Mouse (Mus musculus): ENCODE results near the gene Arhgap10. TPM values are rescaled to one million over a fixed set of nuclear protein-coding genes. Genes with fewer than 3 reads are reported as not detected.
A peak's percentile ranks its signal among the peaks of the same experiment; 100 is the strongest.

The Arhgap10 gene
- total and polyA plus RNA-seq, 3 experiments = 16.9 to 32.5 (median 29.1) TPM

DNA sequence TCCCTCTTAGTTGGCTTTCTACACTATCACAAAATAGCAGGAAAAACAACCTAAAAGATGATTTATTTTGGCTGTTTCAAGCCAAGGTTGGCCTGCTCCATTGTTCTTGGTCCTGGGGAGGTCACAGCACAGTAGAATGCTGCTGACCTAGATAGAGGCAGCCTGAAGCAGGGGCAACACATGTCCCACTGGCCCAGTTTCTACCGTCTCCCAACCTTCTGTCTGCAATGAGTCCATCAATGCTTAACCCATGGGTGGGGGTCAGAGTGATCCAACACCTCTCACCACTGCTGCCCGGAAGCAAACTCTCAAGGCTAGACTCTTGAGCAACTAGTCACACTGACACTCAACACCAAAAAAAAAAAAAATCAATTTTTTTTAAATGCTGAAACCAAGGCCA lies 31.0 kb downstream of the Arhgap10 start:
- DNase-seq = peak; percentile 79

DNA sequence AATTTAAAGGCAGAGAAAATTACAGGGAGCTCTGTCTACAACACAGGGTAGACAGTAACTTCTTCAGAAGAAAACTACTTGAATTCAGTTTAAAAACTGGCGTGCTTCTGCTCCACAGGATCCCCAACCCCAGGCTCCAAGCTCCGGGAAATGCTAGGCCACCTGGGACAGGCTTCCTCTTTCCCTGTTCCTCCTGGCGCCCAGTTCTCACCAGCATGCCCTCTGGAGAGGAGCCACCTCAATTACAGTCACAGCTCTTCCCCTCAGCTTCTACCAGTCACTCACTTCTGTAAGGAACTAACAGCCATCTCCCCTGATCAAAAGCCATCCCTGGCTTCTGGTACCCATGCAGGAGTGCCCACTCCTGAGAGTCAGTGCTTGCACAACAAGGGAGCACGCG lies 32.9 kb downstream of the Arhgap10 start:
- DNase-seq = no peak

DNA sequence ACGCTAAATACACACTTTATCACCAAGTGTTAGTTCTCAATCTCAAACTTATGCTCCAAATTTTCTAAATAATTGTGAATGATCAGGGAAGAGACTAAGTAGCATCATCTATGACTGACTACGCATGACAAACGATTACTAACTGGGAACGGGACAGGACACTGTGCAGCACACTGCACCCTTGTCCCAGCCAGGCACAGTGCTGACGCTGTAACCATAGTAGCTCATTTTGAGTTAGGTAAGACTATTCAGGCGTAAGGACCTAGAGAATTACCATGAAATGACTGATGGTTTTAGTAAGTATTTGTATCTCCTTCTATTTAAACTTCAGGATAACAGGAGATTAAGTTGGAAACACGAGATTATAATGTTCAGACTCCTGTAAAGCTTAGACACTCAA lies 33.5 kb downstream of the Arhgap10 start:
- DNase-seq = no peak

DNA sequence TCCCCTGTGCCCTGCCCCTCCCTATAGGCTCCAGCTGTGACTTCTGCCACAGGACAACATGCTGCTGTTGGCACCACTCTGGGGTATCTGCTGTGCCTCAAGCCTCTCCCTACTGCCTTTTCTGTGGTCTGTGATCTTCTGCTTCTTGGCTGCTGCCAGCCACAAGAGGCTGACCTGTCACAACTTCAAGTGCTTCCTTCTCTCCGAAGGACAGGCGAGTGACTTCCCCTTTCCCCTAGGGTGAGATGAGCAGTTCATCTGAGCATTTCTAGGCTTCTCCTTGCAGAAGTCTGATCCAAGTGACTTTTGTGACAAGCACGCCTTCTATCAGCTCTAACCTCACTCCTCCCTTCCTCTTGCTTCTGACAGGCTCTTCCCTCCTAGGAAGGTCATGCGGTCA lies 34.1 kb downstream of the Arhgap10 start:
- no peak for DNase-seq

DNA sequence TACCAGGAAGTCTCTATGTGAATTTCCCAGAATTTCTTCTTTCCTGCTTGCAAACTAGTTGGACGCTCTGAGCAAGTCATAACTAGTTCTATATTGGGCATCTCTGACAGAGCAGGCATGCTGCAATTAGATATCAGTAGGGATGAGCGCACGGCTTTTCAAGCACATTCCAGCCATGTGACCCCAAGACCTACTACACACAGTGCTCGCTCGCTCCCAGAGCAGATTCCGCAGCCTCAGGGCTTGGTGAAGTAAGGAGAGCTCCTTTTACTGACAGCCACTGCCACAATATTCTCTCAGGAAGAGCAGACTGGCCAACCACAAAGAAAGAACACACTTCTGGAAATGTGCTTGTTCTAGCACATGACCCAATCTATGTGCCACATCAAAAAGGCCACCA lies 36.0 kb downstream of the Arhgap10 start:
- no peak for DNase-seq

DNA sequence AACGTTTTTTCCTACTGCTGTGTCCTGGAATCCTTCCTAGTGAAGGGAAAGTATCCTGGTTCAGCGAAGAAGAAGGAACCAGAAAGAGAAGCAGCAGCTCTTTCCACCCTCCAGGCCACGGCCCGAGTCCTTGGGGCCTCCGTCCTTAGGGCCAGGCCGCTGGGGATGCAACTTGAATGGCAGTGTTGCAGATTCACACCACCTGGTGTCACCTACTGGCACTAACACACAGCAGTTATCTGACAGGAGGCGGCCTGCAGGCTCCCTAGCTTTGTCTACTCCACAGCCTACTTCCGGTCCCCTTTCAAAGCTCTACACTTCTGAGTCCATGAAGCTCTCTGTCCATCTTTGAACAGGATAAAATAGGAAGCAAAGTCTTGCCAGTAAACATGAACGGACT lies 37.8 kb downstream of the Arhgap10 start:
- DNase-seq = no peak

DNA sequence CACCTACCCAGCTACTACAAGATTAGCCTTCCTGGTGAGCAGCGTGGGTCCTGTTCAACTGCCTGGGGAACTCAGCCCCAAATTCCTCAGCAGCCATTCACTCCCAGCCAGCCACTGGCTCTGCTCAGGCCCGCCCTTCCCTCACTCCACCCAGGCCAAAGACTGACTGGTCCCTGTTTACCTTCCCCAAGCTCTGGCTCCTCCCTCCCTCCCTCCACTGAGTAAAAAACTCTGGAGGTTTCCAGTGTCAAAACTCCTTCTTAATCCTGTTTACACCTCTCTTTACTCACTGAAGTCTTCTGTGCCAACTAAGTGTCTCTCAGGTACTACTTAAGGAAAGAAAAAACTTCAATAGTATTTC lies 38.9 kb downstream of the Arhgap10 start:
- peak; percentile 44 for DNase-seq

DNA sequence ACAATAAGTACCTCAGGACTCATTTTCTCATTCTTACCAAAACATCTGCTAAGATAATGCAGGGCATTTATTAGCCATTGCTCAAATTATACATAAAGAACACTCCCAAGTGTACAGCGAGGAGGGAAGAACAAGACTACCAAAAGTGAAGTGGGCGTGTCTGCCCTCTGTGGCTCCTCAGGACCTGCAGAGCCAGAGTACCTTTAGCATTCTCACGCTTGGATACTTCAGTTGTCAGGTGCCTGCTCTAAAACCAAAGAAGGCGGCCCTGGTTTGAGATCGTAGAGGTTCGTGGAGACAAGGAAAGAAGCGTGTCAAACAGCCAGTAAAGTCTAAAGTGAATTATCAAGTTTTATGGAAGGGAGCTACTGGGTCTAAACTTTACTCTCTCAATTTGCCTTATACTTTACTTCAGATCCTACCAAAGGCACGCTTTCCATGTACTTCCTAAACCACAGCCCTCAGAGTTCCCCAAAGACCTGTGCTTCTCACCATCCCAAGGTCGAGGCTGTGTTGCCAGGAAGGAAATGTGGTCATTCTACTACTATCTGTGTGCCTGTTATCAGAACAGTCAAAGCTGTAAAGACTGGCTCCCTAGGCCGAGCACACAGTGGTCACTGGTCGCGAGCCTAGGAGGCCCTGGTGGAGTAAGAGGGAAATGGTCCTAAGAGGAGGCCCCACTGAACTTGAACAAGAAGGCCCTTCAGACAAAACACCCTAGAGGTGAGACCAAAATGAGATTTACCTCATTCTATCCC lies 39.4 kb downstream of the Arhgap10 start:
- DNase-seq = peak; percentile 30

DNA sequence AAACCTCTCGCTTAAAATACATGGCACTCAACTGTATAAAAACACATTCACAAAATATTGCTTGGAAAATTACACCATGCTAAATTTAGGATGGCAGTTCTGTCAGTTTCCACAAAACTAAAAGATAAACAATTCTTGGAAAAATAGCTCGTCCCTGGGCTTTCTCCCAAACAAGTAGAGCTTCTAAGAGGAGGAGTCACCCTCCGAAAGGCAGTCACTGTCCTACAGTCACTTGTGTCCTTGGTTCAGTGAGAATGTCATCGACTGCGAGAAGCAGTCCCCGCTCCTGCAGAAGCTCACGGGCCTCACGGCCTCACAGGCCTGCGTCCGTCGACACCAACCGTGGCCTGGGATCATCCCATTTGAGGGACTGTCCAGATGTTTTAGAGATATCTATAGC lies 40.1 kb downstream of the Arhgap10 start:
- DNase-seq = peak; percentile 73

DNA sequence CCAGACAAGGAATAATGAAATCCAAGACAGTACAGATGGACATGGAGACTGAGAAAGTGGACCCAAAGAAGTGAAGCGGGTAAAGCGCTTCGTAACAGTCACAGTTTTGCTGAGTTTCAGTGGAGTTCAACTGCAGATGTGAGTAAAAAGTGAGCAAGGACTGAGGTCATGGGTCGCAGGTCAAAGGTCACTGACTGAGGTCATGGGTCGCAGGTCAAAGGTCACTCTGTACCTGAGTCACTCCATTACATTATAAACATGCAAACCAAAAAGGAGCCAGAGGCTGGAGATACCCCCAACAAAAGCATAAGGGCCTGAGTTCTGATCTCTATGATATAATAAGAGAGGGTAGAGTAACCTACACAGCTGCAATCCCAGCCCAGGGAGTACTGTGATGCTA lies 43.1 kb downstream of the Arhgap10 start:
- no peak for DNase-seq

DNA sequence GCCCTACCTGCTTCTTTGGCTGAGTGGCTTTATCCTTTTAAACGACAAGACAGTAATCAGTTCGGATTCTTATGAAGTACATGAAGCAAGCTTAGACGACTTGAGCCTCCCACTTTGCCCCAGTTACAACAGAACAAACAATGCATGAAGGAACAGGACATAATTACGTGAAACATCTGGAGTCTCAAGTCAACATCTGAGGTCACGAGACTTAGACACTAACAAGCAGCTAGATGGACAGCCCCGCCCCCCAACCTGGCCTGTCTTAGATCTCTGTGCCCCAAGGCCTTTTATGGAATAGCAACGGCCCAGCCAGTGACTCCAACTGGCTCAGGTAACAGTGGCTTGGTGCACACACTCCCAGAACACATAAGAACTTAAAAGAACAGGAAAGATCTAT lies 44.0 kb downstream of the Arhgap10 start:
- no peak for DNase-seq

DNA sequence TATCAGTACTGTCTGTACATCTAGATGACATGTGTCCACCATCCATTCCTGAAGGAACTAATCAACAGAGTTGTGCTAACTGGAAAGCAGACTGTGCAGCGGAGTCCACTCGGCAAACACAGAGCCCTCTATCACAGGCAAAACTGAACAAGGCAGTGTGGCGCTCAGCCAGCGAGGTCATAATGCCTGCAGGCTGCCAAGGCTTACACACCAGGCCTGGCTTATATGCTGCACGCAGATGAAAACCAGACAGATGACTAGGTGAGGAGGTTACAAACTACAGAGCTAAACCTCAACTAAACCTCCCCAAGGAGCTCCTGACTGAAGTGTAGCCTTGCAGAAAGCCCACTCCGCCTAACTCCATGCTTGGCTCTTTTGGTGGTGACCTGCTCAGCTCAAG lies 44.4 kb downstream of the Arhgap10 start:
- DNase-seq = peak; percentile 83

DNA sequence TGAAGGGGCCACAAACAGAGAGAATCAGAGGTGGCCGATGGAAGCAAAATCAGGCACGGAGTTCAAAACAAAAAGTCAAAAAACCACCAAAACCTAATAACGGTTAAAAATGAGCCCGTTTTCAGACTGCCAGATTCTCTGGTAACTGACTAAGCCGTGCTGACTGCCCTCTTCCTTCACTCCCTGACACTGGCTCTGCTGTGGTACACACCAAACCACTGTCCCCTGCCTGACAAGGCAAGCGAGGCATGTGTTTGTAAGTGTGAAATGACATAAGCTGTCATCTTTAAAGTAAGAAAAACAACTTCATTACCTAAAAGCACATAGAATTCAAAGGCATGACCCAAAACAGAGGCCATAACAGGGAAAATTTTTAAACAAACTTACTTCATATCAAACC lies 56.4 kb downstream of the Arhgap10 start:
- DNase-seq = no peak

DNA sequence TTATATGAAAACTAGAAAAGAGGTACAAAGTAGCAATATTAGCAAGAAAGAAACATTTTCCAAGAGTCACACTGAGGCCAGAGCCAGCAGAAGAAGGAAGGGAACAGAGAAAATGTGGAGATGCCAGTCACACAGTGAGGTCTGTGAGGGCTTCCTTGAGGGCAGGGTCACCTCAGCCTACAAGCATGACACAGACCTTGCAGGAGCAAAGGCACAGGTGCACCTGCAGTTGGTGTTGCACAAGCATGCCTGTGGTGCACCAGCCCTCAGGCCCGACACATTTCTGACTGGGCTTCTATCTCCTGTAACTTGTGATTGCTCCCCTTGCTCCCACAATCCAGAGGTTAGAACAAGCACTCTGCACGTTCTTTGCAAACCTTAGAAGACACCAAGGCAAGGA lies 57.4 kb downstream of the Arhgap10 start:
- DNase-seq = no peak

DNA sequence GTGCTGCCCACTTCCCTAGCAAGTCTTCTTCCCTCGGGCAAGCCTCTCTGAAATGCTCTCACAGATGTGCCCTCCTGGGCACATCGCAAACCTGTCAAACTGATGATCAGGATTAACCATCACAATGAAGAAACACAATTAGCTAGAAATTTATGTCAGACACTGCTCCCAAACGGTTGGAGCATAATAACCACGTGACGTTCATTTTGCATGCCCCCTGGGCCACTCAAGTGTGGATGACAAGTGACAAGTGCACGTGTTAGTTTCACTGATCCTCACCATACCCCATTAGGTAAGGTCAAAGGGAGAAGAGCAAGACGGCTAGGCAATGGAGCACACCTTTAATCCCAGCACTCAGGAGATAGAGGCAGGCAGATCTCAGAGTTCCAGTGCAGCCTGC lies 58.1 kb downstream of the Arhgap10 start:
- DNase-seq = no peak

DNA sequence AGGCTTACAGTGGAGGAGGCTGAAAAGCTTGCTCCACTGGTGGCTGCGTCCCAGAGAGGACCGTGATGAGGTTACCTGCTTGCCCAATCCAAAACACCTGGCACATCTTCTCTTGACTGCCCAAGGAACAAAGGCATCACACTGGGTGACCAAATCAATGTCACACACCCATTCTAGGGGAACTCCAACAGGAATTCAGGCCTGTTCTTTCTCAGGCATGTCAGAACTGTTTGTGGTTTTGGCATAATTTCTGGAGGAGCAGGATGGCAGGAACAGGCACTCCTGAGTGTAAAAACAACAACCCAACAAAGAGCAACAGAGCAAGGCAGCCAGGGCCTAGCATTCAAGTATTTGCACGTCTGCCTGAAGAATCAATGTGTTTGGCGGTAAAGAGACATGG lies 59.2 kb downstream of the Arhgap10 start:
- no peak for DNase-seq

DNA sequence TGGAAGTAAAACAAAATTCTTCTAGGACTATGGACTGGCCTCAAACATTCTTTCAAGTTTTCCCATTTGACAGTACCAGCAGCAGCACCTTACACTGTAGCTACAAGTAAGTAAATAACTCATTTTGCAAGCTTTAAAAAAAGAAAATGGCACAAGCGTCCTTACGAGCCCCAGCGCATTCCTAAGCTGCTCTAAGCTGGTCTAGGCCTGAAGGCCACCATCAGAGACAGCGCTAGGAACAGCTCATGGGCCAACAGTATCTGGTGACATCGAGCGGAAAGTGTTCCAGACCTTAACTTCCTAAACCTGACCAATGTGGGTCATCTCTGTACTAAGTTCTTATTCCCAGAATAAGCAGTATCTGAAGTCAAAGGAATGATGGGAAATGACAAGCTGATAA lies 61.5 kb downstream of the Arhgap10 start:
- DNase-seq = no peak

DNA sequence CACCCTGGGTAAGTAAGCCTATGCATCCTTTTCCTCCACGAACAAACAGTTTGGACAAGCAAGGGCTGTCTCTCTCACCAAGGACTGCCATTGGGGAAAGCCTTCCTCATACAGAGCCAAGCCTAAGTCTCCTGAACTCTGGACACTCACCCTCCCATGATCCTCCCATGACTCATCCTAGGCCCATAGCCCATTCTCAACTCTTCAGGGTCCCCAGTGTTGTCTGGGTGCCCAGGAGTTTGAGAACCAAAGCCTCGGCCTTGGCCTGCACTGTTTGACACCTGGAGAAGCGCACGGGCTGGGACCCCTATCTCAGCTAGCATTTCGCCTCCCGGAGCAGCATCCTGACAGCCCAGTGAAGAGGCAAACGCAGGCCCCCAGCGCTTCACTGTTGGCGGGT lies 63.9 kb downstream of the Arhgap10 start:
- DNase-seq = peak; percentile 45

DNA sequence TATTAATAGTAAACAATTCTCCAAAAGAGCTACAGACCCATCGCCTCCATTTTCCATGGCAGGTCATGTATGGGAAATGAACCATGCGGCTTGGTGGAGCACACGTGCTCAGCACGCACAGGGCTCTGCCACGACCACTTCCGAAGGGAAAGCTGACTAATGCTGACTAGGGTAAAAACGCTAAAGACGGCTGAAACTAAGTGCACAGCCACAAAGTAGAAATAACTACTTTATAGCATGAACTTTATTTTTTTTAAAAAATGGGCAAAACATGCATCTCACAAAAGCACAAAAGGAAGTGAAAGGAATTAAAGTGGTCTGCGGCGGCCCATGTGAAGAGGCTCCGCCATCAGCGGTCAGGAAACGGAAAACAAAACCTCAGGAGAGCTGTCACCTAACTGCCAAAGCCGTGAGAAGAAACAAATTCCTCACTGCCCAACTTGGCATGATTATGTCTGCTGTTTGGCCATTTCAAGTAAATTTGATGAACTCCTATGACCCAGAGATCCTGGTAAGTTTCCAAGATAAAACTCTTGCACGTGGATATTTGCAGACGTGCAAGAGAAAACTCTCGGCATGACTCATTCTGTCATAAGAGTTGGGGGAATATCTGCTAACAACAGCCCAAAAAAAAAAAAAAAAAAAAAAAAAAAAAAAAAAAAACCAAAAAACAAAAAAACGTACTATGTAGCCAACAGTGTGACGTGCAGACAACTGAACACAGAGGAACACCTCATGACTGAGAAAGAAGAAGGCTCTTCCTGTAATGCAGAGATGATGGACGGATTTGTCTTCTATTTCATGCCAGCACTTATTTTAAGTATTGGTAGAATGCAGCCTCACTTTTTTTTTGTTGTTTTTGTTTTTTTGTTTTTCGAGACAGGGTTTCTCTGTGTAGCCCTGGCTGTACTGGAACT lies 66.0 kb downstream of the Arhgap10 start:
- DNase-seq = peak; percentile 21

DNA sequence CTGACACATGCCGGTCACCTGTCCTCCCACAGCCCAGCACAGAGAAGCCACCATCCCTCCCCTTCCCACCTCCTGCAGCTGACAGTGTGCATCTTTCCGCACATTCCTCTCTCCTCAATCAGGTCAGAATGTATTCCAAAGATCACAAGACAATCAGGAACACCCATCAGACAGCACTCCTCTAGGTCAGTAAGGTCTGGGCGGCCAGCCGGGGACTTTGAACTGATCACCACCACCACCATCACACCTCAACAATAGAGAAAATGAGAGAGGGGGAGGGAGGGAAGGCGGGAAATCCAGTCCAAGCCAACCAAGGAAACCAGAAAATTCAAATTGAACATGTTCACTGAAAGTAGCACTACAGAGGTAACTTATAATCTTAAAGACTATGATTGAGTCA lies 66.7 kb downstream of the Arhgap10 start:
- DNase-seq = no peak

DNA sequence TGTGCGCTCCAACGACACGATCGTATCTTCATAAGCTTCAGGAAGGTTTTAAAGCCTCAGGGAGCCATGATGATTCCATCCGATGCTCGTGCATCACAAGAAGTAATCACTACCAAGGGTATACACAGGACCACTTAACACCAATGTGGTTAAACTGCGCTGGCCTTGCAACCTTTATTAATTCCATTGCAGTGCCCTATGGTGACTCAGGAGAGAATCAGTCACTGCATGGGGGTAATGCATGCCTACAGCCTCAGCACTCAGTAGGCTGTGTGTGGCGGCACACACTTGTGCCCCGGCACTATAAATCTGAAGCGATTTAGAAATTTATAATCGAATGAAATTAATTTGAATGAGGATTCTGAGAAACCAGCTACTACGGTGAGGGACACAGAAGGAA lies 71.5 kb downstream of the Arhgap10 start:
- DNase-seq = no peak

DNA sequence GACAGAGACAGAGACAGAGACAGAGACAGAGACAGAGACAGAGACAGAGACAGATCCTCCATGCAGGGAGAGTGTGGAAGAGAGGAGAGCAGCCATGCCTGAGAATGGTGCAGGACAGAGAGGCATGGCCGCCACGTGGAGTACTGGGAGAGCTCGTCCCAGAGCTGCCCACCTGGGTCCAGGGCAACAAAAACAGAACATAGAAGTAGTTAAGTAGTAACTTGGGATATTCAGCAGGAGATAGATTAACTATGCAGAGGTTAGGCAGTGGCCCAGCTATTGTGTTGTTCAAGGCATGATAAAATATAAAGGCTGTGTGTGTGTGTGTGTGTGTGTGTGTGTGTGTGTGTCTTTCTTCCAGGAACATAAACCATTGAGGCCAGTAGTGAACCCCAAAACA lies 72.1 kb downstream of the Arhgap10 start:
- no peak for DNase-seq

DNA sequence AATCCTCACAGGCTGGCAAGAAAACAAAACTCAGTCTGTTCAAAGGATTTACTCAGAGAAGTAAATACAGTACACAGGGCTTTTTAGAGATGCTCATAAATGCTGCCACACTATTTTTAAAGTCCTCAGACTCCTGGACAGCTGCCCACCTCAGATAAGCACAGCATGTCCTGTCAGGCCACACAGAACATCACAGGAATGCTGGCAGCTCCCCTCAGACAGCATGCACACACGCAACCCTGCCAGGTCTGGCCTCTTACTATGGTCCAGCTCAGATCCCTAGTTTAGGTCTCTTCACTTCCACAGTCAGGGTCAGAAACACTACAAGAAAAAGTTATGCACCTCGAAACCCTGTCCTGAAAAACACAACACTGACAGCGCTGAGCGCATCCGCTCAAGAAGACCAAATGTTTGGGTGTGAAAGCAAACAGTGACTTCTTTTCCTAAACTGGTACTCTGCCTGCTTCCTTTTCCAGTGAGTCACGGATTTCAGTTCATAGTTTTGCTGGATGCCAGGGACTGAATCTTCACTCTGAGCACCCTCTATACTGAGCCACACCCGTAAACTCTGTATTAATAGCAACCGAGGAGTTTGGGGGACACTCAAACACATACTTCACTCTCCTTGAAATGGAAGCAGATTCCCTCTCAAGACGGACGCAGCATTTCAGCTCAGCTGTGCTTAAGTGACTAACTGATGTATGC lies 73.4 kb downstream of the Arhgap10 start:
- peak; percentile 27 for DNase-seq
